16 mouse cellular contexts compared by ENCODE assay signal in genomic region chr16:5368897-5369558, GRCm38 (mm10).
DNase-seq lines count a peak whose midpoint lies in the region; ATAC-seq and TF ChIP-seq lines count a peak whose summit lies in the region.
"Had no signal": no experiment of that assay in that cellular context is flagged by ENCODE, and none has a peak within 500 bp of the region (broad histone marks: within the 10 kb centered on the region; RNA-seq: fewer than 3 reads in every experiment).

No protein-coding gene starts in this region.

- no peak for TF ChIP-seq CTCF in midbrain, postnatal 0 days (IDR thresholded peaks at IDR 0.05)
- no peak for TF ChIP-seq CTCF in stomach, postnatal 0 days (IDR thresholded peaks at IDR 0.05; ENCODE audit: low read depth)

- no peak overlapping the region for H3K9ac ChIP-seq in midbrain, postnatal 0 days (replicated peaks; ENCODE audit: low read length, poor library complexity, severe bottlenecking)
- H3K9ac ChIP-seq in stomach, postnatal 0 days (ENCODE audit: low read length): no peak overlapping the region
- H3K9ac ChIP-seq: limb, embryonic 15.5 days; lung, embryonic 15.5 days; neural tube, embryonic 12.5 days had no signal

- no peak overlapping the region for H3K4me3 ChIP-seq in midbrain, embryonic 10.5 days
- H3K4me3 ChIP-seq in midbrain, postnatal 0 days (ENCODE audit: low read depth, low read length): no peak overlapping the region
- H3K4me3 ChIP-seq in stomach, postnatal 0 days (ENCODE audit: low read depth, low read length): no peak overlapping the region
- H3K4me3 ChIP-seq: limb, embryonic 15.5 days; lung, embryonic 15.5 days; megakaryocyte, embryonic 14.5 days; neural tube, embryonic 12.5 days had no signal

- WGBS in midbrain, embryonic 10.5 days: 38% methylated on average over 7 of the region's 7 CpGs
- 27% methylated on average over 7 of the region's 7 CpGs for WGBS in midbrain, postnatal 0 days
- 35% methylated on average over 7 of the region's 7 CpGs for WGBS in stomach, postnatal 0 days

- H3K9me3 ChIP-seq in midbrain, embryonic 10.5 days (replicated peaks): no peaks in the 10 kb centered on the region
- no peaks in the 10 kb centered on the region for H3K9me3 ChIP-seq in midbrain, postnatal 0 days (ENCODE audit: low read length)
- no peaks in the 10 kb centered on the region for H3K9me3 ChIP-seq in stomach, postnatal 0 days (ENCODE audit: control insufficient read depth, low read length)
- H3K9me3 ChIP-seq: limb, embryonic 15.5 days; lung, embryonic 15.5 days; neural tube, embryonic 12.5 days had no signal

- peaks cover 15% of the 10 kb centered on the region for H3K4me1 ChIP-seq in midbrain, embryonic 10.5 days
- no peaks in the 10 kb centered on the region for H3K4me1 ChIP-seq in midbrain, postnatal 0 days (ENCODE audit: insufficient read depth, low read length)
- no peaks in the 10 kb centered on the region for H3K4me1 ChIP-seq in stomach, postnatal 0 days (replicated peaks; ENCODE audit: control insufficient read depth, insufficient read depth)
- H3K4me1 ChIP-seq: limb, embryonic 15.5 days; lung, embryonic 15.5 days; neural tube, embryonic 12.5 days had no signal

- no peak for ATAC-seq in midbrain, postnatal 0 days (ENCODE audit: low FRiP score)
- ATAC-seq in stomach, postnatal 0 days (ENCODE audit: low FRiP score, low TSS enrichment): peak; percentile 59

- DNase-seq in midbrain, embryonic 10.5 days (ENCODE audit: low spot score): peak; percentile 61
- no peak for DNase-seq in midbrain, postnatal 0 days (ENCODE audit: low spot score)
- DNase-seq in embryo, embryonic 10.5 days (ENCODE audit: low spot score): peak; percentile 61
- DNase-seq in induced T-regulatory cell, adult 2 months (ENCODE audit: low read depth): peak; percentile 40
- no peak for DNase-seq in stomach, postnatal 0 days (ENCODE audit: low spot score)
- DNase-seq in heart, adult 18-20 months: no peak
- DNase-seq in spleen, postnatal 36 days (ENCODE audit: low spot score in 2 of 2): no peak
- DNase-seq: adrenal gland, postnatal 36 days; cerebellum, postnatal 10 days; gastrocnemius, postnatal 14 days; kidney, adult 9 months; right cerebral cortex, adult 18-20 months had no signal

- H3K4me2 ChIP-seq in midbrain, postnatal 0 days (ENCODE audit: low read depth, low read length, poor library complexity, severe bottlenecking): no peak overlapping the region
- no peak overlapping the region for H3K4me2 ChIP-seq in stomach, postnatal 0 days (replicated peaks; ENCODE audit: low read depth)
- H3K4me2 ChIP-seq: limb, embryonic 15.5 days; lung, embryonic 15.5 days; neural tube, embryonic 12.5 days had no signal

- no peak for TF ChIP-seq EP300 in stomach, postnatal 0 days (optimal IDR thresholded peaks at IDR 0.05)

- H3K27me3 ChIP-seq in midbrain, embryonic 10.5 days (ENCODE audit: low read depth, poor library complexity, severe bottlenecking): peaks cover 58% of the 10 kb centered on the region
- H3K27me3 ChIP-seq in midbrain, postnatal 0 days (ENCODE audit: insufficient read depth, low read length): no peaks in the 10 kb centered on the region
- H3K27me3 ChIP-seq in stomach, postnatal 0 days (ENCODE audit: control insufficient read depth, insufficient read depth, low read length): no peaks in the 10 kb centered on the region
- H3K27me3 ChIP-seq: limb, embryonic 15.5 days; lung, embryonic 15.5 days; neural tube, embryonic 12.5 days had no signal

- H3K27ac ChIP-seq in midbrain, embryonic 10.5 days (replicated peaks): peak overlapping the region; percentile 4; the same call in 1 of the 2 replicates
- no peak overlapping the region for H3K27ac ChIP-seq in midbrain, postnatal 0 days (ENCODE audit: low read depth, low read length)
- H3K27ac ChIP-seq in stomach, postnatal 0 days (replicated peaks): no peak overlapping the region
- H3K27ac ChIP-seq: limb, embryonic 15.5 days; lung, embryonic 15.5 days; neural tube, embryonic 12.5 days had no signal

- H3K36me3 ChIP-seq in midbrain, embryonic 10.5 days: no peaks in the 10 kb centered on the region
- no peaks in the 10 kb centered on the region for H3K36me3 ChIP-seq in midbrain, postnatal 0 days (ENCODE audit: insufficient read depth, low read length)
- H3K36me3 ChIP-seq in stomach, postnatal 0 days (ENCODE audit: control insufficient read depth, insufficient read depth, low read length): no peaks in the 10 kb centered on the region
- H3K36me3 ChIP-seq: limb, embryonic 15.5 days; lung, embryonic 15.5 days; neural tube, embryonic 12.5 days had no signal

Comparison
In these comparisons a context has a peak if more than half of its experiments do, and no peak if none do; other contexts are left out.
1. DNase-seq: peak in midbrain, embryonic 10.5 days (single experiment), embryo, embryonic 10.5 days (single experiment) and induced T-regulatory cell, adult 2 months (single experiment); none in midbrain, postnatal 0 days (single experiment), stomach, postnatal 0 days (single experiment), heart, adult 18-20 months (0 of 2) and spleen, postnatal 36 days (0 of 2).